Mouse (Mus musculus): ENCODE measurements around the gene Akt2. TPM values are rescaled to one million over a fixed set of nuclear protein-coding genes. Genes with fewer than 3 reads are reported as not detected.

Akt2 gene
- total RNA-seq, 1 experiment from 2014 or later = 49.5 TPM

DNA sequence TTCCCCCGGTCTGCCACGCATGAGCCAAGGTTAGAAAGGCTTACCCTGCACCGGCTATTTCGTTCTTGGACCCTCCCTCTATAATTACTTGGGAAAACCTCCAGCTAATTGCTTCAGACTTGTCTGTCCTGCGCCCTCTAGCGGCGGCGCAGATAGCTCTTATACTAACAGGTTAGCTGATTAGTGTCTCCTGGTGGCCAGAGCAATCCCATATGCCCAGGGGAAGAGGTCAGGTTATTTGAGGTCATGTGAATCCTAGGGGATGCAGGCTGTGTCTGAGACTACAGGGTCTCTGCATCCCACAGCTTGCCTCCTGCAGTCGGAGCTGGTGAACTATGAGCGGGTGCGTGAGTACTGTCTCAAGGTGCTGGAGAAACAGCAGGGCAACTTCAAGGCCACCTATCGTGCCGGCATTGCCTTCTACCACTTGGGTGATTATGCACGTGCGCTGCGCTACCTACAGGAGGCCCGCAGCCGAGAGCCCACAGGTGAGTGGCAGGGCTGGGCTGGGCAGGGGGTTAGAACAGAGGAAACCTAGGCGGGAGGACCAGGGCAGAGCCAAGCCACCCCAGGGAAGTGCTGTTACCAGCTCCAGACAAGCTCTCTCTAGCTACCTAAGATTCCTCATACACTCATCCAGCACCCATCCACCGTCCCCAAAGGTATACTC is 63.4 kb downstream of the Akt2 start:
- ATAC-seq (replicated peaks; ENCODE audit: low read depth, poor library complexity, severe bottlenecking) = peak; percentile 19; the same call in 1 of the 2 replicates

DNA sequence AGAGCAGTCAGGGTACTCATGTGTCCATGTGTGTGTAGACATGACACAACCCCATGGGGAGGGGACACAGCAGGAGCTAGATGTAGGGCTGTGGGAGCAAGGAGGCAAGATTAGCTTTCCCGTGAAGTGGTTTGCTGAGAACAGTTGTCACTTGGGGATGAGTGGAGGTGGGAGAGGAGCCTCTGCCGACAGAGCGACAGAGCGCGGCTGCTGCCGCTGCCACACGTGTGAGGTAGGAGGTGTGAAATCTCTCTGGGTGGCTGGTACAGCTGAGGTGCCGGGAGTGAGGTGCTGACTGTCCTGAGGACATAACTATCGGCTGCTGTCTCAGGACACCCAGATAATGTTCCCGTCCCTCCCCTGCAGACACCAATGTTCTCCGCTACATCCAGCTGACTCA is 64.2 kb downstream of the Akt2 start:
- no peak for ATAC-seq (replicated peaks; ENCODE audit: low read depth, poor library complexity, severe bottlenecking)

DNA sequence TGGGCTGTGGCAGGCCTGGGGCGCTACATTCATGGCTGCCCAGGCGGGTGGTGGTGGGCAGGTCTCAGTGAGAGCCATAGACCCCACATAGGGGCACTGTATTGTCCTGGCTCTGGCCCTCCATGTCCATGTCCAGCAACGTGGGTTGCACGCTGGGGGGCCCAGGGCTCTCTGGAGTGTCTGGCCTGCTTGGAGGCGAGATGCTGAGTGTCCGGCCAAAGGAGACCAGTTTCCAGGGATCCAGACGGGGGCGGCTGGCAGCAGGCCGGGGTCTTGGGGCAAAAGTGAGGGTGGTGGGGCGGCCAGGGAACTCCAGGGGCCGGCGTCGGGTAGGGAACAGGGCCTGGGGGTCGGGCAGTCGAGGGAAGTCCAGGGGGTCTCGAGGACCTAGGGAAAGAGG is 65.2 kb downstream of the Akt2 start:
- ATAC-seq (replicated peaks; ENCODE audit: low read depth, poor library complexity, severe bottlenecking) = no peak

DNA sequence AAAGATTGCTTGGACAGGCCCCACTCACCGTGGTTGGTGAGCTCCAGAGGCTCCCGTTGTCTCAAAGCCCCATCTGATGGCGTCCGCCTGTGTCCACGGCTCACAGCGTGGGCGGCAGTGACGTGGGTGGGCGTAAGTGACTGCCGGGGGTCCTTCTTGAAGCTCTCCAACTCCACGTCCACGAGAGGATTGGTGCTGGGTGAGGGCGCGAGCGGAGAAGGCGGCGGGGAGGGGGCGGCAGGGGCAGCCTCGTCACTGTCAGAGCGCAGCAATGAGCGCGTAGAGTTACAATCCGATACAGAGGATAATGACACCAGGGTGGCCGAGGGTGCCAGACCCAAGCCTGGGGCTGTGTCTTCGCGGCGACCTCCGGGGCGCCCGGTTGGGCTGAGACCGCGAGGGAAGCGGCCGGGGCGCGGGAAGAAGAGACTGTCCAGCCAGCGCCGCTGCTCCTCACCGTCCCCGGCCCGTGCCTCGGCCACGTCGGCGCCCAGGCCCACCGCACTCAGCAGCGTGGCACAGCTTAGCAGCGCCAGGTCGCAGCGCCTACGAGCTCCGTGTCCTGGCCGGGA is 66.6 kb downstream of the Akt2 start:
- ATAC-seq (replicated peaks; ENCODE audit: low read depth, poor library complexity, severe bottlenecking) = no peak

DNA sequence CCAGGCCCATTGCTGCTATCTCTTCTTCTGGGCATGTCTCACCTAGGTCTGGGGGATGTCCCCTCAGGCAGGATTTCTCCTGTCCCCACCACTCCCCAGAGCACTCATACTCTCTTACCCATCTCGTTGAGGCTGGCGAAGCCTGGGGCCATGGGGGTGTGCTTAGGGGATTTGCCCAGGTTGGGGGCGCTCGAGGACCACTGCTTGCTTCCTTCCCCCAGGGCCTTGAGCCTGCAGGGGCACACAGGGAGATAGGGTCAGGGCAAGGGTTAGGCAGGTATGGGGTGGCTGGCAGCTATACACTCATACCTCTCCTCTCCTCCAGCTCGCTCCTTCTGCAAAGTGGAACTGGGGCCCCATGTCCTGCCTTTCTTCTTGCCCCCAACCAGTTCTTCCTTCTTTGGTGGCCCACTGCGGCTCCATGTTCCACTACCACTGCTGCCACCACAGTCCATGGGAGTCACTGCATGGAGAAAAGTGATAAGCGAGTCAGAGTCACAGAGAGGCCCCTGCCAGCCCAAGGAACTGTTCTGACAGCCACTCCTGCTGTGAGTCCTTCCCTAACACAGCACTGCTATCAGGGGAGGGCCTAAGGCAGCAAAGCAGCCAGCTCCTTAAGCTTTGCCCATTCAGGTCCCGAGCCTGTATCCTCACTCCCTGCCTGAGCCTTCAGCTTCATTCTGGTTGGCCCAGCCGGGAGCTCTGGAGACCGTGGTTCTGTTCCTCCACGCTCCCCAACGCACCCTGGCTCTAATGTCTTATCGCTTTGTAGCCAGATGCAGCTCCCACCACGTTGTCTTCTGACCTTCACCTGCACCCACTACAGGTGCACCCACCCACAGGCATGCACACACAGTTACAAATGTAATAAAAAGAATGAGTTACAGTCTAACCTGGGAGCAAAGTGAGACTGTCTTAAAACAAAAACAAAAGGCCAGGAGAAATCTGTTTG is 67.6 kb downstream of the Akt2 start:
- peak; percentile 27; the same call in 1 of the 2 replicates for ATAC-seq (replicated peaks; ENCODE audit: low read depth, poor library complexity, severe bottlenecking)

DNA sequence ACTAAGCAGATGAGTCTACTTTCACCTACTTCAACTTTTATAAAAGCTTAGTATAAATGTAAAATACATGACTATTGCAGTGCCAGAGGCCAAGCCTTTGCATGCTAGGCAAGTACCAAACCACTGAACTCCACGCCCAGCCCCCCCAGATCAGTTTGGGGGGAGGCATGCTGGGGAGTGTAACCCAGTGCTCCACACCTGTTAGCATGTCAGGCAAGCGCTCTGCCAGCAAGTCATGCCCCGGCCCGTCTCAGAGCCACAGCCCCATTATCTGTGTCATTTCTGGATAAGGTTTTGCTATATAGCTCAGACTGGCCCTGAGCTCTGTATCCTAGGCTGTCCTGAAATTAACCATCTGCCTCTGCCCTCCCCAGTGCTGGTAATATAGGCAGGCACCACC is 70.7 kb downstream of the Akt2 start:
- ATAC-seq (replicated peaks; ENCODE audit: low read depth, poor library complexity, severe bottlenecking) = no peak

DNA sequence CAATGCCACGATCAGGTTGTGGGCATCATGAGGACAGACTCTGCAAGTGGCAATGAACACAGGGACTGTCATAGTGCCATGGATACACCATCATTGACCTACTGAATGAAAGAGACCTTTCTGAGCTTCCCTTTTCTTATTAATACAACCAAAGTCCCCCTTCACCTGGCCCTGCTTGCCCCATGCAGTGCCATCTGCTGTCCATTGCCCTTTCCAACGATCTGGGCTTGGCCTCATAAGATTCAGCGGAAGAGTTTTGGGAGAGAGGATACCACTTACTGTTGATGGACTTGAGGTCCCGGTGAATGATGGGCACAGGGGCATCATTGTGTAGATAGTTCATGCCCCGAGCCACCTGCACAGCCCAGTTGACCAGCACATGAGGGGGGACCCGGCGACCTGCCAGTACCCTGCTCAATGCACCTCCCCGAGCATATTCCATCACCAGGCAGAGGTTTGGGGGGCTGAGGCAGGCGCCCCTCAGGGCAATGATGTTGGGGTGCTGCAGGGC is 81.8 kb downstream of the Akt2 start:
- no peak for ATAC-seq (replicated peaks; ENCODE audit: low read depth, poor library complexity, severe bottlenecking)

DNA sequence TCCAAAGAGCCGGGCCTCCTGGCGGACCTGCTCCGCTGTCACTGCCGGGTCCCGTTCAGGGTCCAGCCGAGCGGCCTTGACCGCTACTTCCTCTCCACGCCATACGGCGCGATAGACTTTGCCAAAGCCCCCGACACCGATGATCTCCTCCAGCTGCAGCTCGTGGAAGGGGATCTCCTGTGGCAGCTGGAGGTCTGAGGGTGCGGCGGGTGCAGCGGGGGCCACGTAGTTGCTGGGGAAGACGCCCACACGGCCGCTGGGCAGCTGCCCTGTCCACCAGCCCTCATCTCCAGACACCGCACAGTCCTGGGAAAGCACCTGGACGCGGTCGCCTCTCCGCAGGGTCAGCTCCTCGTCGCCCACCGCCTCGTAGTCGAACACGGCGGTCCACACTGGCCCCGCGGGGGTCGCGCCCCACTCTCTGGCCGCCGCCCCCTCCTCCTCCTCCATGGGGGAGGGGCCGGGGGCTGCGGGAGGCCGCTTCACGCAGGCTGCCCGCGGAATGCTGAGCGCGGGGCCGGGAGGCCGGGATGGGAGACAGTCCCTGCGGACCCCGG is 82.3 kb downstream of the Akt2 start:
- peak; percentile 33 for ATAC-seq (replicated peaks; ENCODE audit: low read depth, poor library complexity, severe bottlenecking)

DNA sequence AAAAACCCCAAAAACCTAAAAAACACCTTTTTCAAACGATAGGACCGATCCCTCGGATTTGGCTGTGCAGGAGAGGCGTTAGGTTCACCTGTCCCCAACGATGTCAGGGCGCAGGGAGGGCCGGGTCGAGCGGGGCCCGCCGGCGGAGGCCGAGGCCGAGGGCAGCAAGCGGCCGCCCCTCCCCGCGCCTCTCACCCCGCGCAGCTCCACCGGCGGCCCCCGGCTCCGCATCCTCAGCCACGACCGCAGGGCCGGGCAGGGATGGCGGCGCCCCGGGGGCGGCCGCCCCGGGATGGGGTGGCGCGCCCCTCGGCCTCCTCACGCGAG is 82.8 kb downstream of the Akt2 start:
- ATAC-seq (replicated peaks; ENCODE audit: low read depth, poor library complexity, severe bottlenecking) = no peak

DNA sequence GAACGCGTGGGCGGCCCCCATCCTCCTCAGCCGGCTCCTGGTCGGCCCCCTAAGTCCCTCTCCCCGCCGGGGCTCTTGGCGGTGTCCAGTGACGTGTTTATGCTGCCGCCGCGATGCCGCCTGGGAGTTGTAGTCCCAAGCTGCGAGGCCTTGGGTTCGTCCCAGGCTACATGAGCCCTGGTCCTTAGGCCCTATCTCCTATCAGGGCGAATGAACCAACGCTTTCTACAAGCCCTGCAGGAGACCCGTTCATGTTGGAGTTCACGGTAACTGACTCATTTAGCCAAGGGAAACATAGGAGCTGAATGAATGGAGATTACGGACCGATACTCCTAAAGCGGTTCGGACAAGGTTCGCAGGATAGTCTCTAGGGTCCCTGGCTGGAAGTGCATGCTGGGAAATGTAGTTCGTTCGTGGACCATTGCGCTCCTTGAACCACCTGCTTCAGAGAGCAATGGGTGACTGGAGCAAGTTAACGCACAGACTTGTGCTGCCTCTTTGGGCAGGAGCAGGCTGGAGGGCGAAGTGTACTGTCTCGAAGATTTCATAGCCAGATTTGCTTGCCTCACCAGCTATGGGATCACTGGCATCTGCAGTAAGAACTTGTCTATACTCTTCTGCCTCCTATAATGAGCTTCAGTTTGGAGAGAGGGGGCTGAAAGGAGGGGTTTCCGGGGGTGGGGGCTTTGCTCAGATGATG is 83.3 kb downstream of the Akt2 start, which contains the start of gene Map3k10:
Gene Map3k10, minus strand, starts transcription at position 77 of the 700 bp plus-strand sequence.
- ATAC-seq (replicated peaks; ENCODE audit: low read depth, poor library complexity, severe bottlenecking) = peak; percentile 96

DNA sequence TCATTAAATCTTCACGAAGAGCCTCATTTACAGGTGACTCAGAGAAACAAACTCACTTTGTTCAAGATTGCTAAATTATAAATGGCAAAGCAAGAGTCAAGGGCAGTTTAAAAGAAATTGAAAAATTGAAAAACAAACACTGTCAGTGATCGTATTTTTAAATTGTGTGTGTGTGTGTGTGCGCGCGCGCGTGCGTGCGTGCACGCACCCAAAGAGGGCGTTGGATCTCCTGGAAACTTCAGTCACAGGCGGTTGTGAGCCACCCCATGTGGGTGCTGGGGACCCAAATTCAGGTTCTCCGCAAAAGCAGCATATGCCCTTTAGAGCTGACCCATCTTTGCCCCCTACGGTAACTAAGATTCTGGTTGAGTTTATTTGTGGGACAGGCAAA is 83.9 kb downstream of the Akt2 start:
- ATAC-seq (replicated peaks; ENCODE audit: low read depth, poor library complexity, severe bottlenecking) = no peak

DNA sequence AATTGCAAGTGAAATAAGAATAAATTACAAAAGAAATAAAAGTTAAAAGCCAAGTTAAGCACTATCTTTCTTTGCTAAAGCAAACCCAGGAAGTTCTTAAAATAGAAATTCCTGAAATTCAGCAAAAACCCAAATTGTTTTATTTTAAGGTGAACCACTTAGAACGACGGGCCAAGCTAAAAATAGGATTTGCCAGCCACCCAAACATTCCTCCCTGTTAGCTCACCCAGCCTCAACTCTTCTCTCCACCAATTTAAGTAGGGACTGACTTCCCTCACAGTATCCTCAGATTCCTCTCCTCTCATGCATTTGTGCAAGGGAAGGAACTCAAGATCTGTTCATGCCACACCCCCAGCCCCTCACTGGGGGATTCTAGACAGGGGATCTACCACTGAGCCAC is 91.9 kb downstream of the Akt2 start:
- no peak for ATAC-seq (replicated peaks; ENCODE audit: low read depth, poor library complexity, severe bottlenecking)

DNA sequence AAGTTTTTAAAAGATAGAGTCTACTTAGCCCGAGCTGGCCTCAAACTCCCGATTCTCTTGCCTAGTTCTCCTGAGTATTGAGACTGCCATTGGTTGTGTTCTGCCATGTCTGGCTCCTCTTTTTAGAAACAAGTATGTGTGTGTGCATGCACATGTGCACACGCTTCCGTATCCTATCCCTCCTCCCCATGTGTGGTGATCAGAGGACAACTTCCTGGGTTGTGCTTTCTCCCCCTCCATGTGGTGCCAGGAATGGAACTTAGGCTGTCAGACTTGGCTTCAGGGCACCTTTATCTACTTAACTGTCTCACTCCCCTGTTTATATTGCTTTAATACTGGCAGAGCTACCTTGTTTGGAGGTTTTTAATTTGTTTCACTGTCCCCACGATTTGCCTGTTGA is 93.9 kb downstream of the Akt2 start:
- no peak for ATAC-seq (replicated peaks; ENCODE audit: low read depth, poor library complexity, severe bottlenecking)

DNA sequence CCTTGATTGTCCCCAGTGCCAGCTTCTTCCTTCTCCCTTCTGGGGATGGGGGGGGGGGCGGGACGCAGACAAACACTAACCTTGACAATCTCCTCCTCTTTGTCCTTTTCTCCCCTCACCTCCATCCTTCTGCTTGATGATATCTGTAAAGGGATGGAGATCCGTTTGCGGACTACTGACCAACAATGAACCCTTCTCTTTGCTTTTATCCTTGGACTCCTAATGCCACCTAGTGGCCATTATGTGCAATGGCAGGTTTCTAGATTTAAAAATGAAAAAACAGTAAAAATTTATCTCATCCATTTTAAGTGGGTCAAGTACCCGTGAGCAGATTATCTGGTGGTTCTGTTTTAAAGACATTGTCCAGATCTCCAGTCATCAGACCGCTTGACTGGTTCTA is 94.3 kb downstream of the Akt2 start:
- ATAC-seq (replicated peaks; ENCODE audit: low read depth, poor library complexity, severe bottlenecking) = no peak

DNA sequence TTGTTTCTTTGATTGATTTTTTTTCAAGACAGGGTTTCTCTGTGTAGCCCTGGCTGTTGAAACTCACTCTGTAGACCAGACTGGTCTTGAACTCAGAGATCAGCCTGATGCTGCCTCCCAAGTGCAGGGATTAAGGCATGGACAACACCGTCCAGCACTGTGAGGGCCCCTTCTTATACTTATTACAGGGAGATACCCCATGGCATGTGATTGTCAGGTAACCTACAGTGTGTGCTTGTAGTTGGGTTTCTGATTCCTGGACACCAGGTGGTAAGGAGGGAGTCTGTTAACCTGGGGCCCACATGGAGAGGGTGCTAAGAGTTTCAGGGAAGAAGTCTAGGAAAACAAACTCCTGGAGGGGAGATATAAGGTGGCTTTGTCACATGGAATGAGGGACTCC is 95.7 kb downstream of the Akt2 start:
- ATAC-seq (replicated peaks; ENCODE audit: low read depth, poor library complexity, severe bottlenecking) = no peak

DNA sequence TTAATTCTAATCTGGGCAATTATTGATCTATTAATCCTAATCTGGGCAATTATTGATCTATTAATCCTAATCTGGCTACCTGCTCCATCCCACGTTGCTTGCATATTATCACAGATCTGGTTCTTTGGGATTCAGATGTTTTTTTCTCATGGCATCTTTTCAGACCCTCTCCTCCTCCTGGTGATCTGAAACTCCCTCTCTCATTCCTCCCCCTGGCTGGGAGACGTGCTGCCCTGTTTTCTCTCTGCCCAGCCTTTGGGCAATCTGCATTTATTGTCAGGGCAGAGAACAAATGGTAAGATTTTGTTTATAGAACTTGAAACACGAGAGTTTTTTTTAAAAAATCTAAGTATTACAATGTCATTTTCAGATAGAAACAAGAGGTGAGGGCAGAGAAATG is 96.5 kb downstream of the Akt2 start:
- no peak for ATAC-seq (replicated peaks; ENCODE audit: low read depth, poor library complexity, severe bottlenecking)

DNA sequence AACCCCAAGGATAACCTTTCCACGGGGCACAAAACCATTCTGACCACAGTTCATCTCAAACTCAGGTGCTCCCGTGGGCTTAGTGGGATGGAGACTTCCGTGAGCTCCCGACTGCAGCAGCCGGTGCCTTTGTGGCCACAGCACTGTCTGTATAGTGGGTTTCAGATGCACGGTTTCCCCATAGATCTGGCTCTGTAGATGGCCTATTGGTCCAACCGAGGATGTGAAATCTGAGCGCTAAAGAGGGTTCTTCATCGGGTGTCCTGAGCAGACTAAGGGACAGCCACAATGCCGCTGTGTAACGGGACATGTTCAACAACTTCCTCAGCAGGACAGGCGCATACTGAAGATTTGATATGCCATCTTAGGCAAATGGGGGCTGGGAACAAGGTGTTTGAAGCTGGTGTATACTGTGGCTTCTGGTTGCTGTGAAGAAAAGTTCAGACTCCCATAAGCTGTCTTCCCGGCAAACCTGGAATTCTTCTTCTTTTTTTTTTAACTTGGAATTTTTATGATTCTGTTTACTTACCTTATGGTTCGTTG is 97.0 kb downstream of the Akt2 start:
- ATAC-seq (replicated peaks; ENCODE audit: low read depth, poor library complexity, severe bottlenecking) = no peak

DNA sequence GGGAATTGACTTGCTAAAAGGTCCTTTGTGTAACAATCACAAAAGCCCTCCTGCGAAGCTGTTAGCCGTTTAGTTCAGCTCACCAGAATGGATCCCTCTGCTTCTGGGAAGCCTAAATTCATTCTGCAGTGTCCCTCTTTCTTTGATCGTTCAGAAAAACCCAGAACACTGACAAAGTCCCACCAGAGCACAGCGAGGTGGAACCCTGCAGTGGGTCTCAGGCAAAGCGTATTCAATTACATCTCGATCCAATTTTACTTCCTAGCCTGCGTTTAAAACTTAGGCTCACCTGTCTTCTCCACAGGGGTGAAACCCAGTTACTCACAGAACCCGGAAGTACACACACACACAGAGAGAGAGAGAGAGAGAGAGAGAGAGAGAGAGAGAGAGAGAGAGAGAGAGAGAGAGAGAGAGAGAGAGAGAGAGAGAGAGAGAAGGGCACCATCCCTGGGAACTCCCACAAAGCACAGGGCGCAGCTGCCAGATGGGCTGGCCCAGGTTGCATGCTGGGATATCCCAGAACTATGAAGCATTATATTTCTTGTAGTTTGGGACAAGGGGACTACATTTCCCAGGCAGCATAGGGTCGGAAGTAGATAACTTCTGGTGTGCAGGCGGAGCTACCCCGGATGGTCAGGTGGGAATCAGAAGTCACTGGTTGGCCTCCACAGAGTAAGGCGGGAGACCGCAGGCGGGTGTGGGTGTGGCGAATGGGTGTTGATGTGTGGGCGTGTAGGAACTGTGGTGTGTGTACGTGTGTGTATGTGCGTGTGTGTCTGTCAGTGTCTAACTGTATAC is 97.7 kb downstream of the Akt2 start, which contains the start of gene Zfp607b:
Gene Zfp607b, plus strand, starts transcription at position 526 of the 798 bp plus-strand sequence.
- ATAC-seq (replicated peaks; ENCODE audit: low read depth, poor library complexity, severe bottlenecking) = peak; percentile 97

All from common myeloid progenitor, adult 5-6 weeks (primary cell).